Mouse (Mus musculus): ENCODE results near the gene Suclg1.

- peak; percentile 100 for TF ChIP-seq MAX (IDR thresholded peaks at IDR 0.05; ENCODE audit: low read length)
- 0 out of 4 replicates have a peak, but pooled peaks of 1 of the 2 experiments have one; percentile 23 for TF ChIP-seq CTCF (conservative IDR thresholded peaks at IDR 0.05 in 1 of 2, IDR thresholded peaks at IDR 0.05 in 1 of 2; ENCODE audit: low read depth in 2 of 2, low read length in 2 of 2)
- no peak for TF ChIP-seq RAD21 (IDR thresholded peaks at IDR 0.05; ENCODE audit: low read depth, low read length)
- no peak for TF ChIP-seq ZKSCAN1 (IDR thresholded peaks at IDR 0.05; ENCODE audit: borderline replicate concordance, low read depth, low read length)
- no peak for TF ChIP-seq POLR2AphosphoS2 (IDR thresholded peaks at IDR 0.05; ENCODE audit: low read depth, low read length)
- TF ChIP-seq RCOR1 (conservative IDR thresholded peaks at IDR 0.05; ENCODE audit: low read depth, low read length) = no peak
- peak; percentile 89 for TF ChIP-seq MYC (IDR thresholded peaks at IDR 0.05; ENCODE audit: low read depth, low read length)
- peak; percentile 72 for TF ChIP-seq POLR2A (IDR thresholded peaks at IDR 0.05; ENCODE audit: low read depth, low read length)
- TF ChIP-seq ELF1 (IDR thresholded peaks at IDR 0.05; ENCODE audit: low read depth, low read length) = peak; percentile 50; the same call in 1 of the 2 replicates
Observed at GRCm38 (mm10) chr6:73248237-73249048, at the start of gene Suclg1.

Measured in CH12.LX (cell line).